Mouse (Mus musculus) testis, adult 2 months (tissue): ENCODE measurements around the gene Dpagt1. TPM values are rescaled to one million over a fixed set of nuclear protein-coding genes. Genes with fewer than 3 reads are reported as not detected.
"Not testable (repeated sequence)": the region's sequence is repeated elsewhere in the genome, so short reads cannot be mapped to it uniquely, and the experiment has no call there.

ENCODE experiments used
- H3K27ac ChIP-seq: fragments of 200-500 bp; 2 replicates; pipeline ENCODE4 v1.5.1; 2012; ENCODE audit warnings: low read depth, low read length; ENCODE audit not compliant: control insufficient read depth, insufficient read depth
- H3K27me3 ChIP-seq: fragments of 200-500 bp; 2 replicates; pipeline ENCODE4 v1.6.1; 2012; ENCODE audit warnings: mild to moderate bottlenecking, low read length, moderate library complexity; ENCODE audit not compliant: control insufficient read depth, insufficient read depth
- H3K36me3 ChIP-seq: fragments of 200-500 bp; 2 replicates; pipeline ENCODE4 v1.6.1; 2012; ENCODE audit warnings: mild to moderate bottlenecking, low read length; ENCODE audit not compliant: control insufficient read depth, insufficient read depth
- H3K4me1 ChIP-seq: fragments of 200-500 bp; 2 replicates; pipeline ENCODE4 v1.6.1; 2012; ENCODE audit warnings: low read length; ENCODE audit not compliant: control insufficient read depth, insufficient read depth
- H3K4me3 ChIP-seq: fragments of 200-500 bp; 2 replicates; pipeline ENCODE4 v1.5.1; 2012; ENCODE audit warnings: low read depth, mild to moderate bottlenecking, low read length, moderate library complexity, mixed read lengths; ENCODE audit not compliant: control insufficient read depth
- CTCF ChIP-seq: fragments of 200-500 bp; IDR thresholded peaks from 2 replicates; pipeline ENCODE4 v1.5.1; 2012; ENCODE audit warnings: low read depth, mild to moderate bottlenecking, inconsistent platforms, low read length, moderate library complexity; ENCODE audit not compliant: control insufficient read depth, insufficient read depth, insufficient replicate concordance
- POLR2A ChIP-seq: fragments of 200-500 bp; IDR thresholded peaks from 2 replicates; pipeline ENCODE4 v1.6.1; 2012; ENCODE audit warnings: low read depth, mild to moderate bottlenecking, inconsistent platforms, low read length, moderate library complexity; ENCODE audit not compliant: control insufficient read depth
- polyA plus RNA-seq: library from polyadenylated mRNA; depleted of rRNA; stranded (reverse); fragments of >200 nt; gene quantifications from 2 replicates; pipeline ENCODE4 v1.2.3, GENCODE M21; 2012

Dpagt1 gene
- polyA plus RNA-seq, 1 experiment: 6.5 TPM

DNA sequence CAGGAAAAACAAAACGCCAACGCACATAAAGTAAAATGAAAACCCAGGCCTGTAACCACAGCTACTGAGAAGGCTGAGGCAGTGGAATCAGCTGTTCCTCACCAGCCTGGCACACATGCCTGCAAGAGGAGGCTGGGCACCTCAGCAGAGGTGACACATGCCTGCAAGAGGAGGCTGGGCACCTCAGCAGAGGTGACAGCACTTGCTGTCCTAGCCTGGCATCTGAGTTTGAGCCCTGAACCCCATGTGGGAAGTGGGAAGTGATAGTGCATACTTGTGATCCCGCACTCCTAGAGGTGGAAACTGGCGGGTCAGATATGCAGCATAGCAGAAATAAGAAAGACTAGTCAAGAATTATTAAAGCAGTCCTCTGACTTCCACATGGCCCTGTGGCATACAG lies 25.6 kb downstream of the Dpagt1 start:
- Histone ChIP-seq H3K4me1 (no peaks in the 10 kb centered on the region), H3K4me3 (no peak overlapping the region), H3K27me3 (no peaks in the 10 kb centered on the region), H3K36me3 (peaks cover 8% of the 10 kb centered on the region), H3K27ac (no peak overlapping the region)
- TF ChIP-seq POLR2A (no peak), CTCF (no peak)

- H3K27me3 ChIP-seq: no peaks in the 10 kb centered on the region
- H3K36me3 ChIP-seq: peaks cover 10% of the 10 kb centered on the region
- no peaks in the 10 kb centered on the region for H3K4me1 ChIP-seq
- no peak overlapping the region for H3K27ac ChIP-seq
- TF ChIP-seq POLR2A: no peak
- no peak for TF ChIP-seq CTCF
- H3K4me3 ChIP-seq: no peak overlapping the region
These were observed 26.5 kb downstream of the Dpagt1 start for GRCm38 (mm10) chr9:44352337-44352736.

- no peak overlapping the region for H3K4me3 ChIP-seq
- peaks cover 14% of the 10 kb centered on the region for H3K36me3 ChIP-seq
- H3K27me3 ChIP-seq: no peaks in the 10 kb centered on the region
- H3K27ac ChIP-seq: no peak overlapping the region
- TF ChIP-seq CTCF (no peak), POLR2A (no peak)
- no peaks in the 10 kb centered on the region for H3K4me1 ChIP-seq
These were observed 27.3 kb downstream of the Dpagt1 start for GRCm38 (mm10) chr9:44353142-44353541.

DNA sequence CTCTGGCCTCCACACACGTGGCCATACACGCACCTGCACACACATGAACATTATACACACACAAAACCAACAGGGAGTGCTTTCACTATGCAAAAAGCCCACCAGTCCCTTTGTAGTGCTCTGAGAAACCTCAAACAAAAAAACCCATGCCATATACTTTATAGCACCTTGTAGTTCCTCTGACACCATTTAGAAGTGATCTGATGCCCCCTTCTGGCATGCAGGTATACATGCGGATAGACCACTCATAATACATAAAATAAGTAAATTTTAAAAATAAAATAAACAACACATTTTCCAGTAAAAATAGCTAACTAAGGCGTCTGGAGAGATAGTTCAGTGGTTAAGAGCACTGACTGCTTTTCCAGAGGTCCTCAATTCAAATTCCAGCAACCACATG lies 31.4 kb downstream of the Dpagt1 start:
- Histone ChIP-seq H3K4me3 (no peak overlapping the region), H3K4me1 (no peaks in the 10 kb centered on the region), H3K27me3 (no peaks in the 10 kb centered on the region), H3K36me3 (peaks cover 13% of the 10 kb centered on the region), H3K27ac (peak overlapping the region; percentile 1; the same call in 1 of the 2 replicates)
- TF ChIP-seq CTCF (no peak), POLR2A (no peak)

DNA sequence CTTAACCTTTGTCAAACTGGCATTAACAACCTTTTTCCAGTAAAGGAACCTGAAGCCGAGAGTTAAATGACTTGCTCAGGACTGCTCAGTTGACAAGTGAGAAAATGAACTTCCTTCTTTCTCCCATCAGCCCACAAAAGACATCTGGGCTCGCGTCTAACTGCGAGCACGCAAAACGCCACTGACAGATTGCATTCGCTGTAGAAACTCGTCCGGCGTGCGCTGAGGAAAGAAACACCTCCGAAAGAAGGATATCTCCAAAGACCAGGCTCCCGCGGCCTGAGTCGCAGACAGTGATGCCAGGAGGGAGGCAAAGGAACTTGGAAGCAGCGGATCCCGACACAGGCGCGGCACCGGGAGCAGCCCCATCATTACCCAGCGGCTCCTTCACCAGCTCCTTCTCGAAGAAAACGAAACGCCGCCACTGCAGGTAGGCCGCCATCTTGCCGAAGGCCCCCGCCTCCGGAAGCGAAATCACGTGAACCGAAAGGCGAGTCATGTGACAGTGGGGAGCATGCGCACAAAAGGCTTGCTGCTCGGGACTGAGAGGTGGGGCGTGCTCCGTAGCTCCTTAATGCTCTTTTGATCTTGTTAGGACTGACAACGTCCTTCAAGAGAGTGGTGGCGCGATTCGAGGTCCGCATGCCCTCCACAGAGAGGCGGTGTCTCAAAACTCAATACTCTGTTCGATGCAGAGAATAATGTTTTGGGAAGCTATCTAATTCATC lies 35.5 kb downstream of the Dpagt1 start, which contains the start of gene Vps11:
Vps11 (minus strand) TSS at position 481 of the 728 bp plus-strand sequence.
- no peaks in the 10 kb centered on the region for H3K27me3 ChIP-seq
- peaks cover 7% of the 10 kb centered on the region; the same call in 1 of the 2 replicates for H3K36me3 ChIP-seq
- peak within 1 kb of the TSS; percentile 99 for H3K4me3 ChIP-seq
- peak within 1 kb of the TSS; percentile 96 for H3K27ac ChIP-seq
- TF ChIP-seq CTCF: no peak
- peak; percentile 84 for TF ChIP-seq POLR2A
- H3K4me1 ChIP-seq: no peaks in the 10 kb centered on the region

DNA sequence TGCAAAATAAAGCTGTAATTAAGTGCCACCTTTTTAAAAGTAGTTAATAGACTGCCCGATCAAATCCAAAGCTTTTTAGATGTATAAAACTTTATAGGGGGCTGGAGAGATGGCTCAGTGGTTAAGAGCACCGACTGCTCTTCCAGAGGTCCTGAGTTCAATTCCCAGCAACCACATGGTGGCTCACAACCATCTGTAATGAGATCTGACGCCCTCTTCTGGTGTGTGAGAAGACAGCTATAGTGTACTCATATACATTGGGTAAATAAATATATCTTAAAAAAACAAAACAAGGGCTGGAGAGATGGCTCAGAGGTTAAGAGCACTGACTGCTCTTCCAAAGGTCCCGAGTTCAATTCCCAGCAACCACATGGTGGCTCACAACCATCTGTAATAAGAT lies 36.1 kb downstream of the Dpagt1 start:
- H3K27me3 ChIP-seq, H3K36me3 ChIP-seq, H3K4me1 ChIP-seq: not testable (repeated sequence)
- Histone ChIP-seq H3K4me3 (peak overlapping the region; percentile 99), H3K27ac (peak overlapping the region; percentile 71)

DNA sequence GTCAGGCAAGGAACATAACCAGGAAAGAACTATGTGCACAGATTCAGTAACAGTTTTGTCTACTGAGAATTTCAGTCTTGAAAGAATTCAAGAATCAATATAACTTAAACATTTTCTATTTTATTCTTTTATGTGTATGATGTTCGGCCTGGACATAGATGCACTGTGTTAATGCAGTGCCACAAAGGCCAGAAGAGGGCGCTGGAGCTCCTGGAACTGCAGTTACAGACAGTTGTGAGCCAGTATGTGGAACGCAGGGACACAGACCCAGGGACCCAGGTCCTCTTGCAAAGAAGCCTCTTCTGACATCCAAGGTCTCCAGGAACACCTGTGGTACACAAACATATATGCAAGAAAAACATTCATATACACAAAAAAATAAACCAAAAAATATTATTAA lies 38.7 kb downstream of the Dpagt1 start:
- Histone ChIP-seq H3K27me3 (no peaks in the 10 kb centered on the region), H3K36me3 (no peaks in the 10 kb centered on the region), H3K4me3 (no peak overlapping the region), H3K27ac (no peak overlapping the region), H3K4me1 (no peaks in the 10 kb centered on the region)
- no peak for TF ChIP-seq POLR2A
- TF ChIP-seq CTCF: peak; percentile 50; the same call in 1 of the 2 replicates
